Mouse (Mus musculus): ENCODE results near the gene Trak1.

The Trak1 gene

DNA sequence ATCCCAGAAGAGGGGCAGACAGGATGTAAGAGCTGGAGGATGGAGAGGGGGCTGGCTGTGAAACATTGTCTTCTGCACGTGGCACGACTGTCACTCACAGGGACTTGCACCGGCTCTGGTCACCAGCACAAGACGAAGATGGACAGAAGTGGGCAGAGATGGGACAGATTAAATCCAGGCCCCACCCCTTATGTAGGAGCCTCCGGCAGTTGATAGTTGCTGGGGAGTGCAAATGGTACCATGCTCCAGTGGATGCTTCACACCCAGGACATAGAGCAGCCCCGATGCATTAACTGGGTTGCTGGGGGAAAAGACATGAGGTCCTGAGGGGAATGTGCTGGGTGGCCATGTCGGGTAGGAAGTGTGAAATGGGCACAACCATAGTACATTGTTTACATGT is 2.1 kb upstream of the Trak1 start:
- DNase-seq (ENCODE audit: low spot score): no peak

DNA sequence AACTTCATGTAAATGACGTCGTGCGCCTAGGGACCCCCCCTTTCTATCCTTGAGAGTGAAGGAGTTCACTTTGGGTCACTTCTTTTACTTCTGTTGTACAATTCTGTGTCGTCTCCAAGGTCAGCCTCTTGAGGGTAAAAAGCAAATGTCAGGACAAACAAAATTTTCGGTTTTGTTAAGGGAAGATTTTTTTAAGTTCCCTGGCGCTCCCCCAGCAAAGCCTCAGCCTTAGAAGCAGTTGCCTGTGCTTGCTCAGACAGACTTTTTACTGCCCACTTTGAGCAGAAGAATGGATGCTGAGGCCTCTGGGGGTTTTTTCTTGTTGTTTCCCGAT is 730 bp downstream of the Trak1 start:
- DNase-seq (ENCODE audit: low spot score): no peak

DNA sequence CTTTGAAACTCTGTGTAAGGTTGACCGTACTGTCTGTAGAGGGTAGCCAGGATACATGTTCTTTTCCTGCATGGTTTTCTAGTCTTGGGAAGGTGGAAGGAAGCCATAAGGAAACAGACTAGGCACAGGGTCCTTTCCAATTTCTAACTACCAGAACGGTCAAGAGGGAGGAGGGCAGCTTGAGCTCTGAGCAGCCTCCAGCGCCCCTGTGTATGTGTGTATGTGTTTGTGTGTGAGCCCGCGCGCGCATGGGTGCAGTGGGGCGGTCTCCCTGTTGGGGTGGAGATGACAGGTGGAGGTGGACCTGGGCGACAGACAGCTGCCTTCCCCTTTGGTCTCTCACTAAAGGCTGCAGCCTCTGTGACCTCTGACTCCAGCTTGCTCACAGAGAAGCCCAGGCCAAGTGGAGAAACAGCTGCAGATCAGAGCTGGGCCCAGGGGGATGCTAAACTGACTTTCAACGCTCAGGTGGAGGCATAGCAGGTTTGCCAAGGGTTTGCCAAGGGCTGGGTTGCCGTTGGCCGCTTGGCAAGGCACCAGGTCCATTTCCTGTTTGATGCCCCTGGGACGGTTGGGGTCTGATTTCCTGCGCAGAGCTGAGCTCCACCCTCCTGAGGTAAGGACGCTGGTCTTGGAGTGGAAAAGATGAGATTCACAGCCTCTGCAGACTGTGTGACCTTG is 1.2 kb downstream of the Trak1 start:
- DNase-seq (ENCODE audit: low spot score): no peak

DNA sequence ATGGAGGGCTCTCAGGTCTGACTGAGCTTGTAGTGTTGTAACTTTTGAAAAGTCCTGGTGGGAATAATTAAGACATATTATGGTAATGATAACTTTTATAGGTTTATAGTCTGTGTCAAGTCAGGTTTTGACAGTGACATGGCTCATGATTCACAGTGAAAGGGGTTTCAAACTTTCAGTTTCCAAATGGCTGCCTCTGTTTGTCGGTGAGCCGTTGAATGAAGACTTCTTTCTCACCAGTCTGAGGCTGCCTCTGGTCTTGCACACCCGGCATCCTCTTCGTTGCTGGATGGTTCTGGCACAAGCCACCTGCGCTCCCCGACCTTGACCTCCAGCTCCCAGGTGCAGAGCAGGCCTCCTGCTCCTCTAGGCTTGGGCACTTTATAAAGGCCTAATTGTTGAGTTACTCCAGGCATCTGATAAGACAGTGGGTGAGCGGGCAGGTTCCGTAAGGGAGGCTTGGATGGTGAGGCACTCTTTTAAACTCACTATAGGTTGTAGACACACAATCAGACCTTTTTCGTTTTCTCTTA is 2.0 kb downstream of the Trak1 start:
- no peak for DNase-seq (ENCODE audit: low spot score)

DNA sequence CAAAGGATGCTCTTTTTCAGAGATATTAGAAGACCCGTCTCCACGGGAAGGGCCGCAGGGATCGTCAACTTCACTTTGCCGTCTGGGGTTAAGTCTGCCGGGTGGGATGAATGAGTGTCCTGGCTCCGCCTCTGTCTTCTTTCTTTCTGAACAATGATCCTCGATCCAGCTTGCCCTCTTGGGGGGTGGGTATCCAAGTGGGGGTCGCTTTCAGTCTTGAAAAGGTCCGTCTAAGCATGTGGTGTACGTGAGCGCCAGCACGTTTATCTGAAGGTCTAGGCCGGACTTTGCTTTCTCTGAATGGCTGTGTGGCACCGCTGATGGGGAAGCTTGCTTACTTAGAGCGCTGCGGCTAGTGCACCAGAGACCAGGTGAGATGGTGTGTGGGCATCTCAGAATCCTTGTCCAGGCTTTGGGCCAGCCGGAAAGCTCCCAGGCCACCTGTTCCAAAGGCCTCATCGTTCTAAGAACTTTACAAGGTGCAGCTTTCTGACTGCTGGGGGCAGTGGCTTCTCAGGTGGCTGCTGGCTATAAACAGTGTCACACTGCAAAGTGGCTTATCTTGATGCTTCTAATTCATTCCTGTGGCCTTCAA is 2.8 kb downstream of the Trak1 start:
- no peak for DNase-seq (ENCODE audit: low spot score)

DNA sequence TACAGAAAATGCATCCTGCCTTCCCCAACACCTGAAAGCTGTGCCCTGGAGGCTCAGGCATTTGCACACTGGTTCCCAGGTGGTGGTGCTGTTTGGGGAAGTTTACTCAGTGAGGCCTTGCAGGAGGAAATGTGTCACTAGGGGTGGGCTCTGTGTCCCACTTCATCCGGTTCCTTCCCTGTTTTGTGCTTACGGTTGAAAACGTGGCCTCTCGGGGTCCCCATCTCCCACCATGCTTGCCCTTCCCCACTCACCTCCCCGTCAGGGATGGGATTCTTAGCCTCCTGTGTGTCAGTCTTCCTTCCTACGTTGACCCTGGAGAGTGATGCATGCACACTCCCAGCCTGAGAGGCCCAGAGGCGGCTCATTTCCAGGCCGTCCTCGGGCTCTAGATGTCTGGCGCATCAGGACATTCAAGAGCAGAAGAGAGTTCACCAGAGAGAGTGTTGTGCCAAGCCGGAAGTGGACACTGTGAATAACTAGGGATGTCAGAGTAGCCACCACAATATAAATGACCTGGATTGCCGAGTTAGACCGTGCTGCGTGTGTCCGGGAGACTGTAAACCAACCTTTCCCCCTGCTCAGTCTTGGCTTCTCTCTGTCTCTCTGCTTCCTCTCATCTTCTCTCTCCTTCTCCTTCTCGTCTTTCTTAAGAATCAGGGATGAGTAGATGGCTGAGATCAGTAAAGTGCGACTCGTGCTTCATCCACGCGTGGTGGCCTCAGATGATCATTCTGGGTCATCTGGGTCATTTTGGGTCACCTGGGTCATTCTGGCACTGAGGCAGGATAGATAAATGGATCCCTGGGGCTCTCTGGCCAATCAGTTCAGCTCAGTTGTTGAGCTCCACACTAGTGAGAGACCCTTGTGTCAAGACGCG is 4.0 kb downstream of the Trak1 start:
- DNase-seq (ENCODE audit: low spot score): no peak

DNA sequence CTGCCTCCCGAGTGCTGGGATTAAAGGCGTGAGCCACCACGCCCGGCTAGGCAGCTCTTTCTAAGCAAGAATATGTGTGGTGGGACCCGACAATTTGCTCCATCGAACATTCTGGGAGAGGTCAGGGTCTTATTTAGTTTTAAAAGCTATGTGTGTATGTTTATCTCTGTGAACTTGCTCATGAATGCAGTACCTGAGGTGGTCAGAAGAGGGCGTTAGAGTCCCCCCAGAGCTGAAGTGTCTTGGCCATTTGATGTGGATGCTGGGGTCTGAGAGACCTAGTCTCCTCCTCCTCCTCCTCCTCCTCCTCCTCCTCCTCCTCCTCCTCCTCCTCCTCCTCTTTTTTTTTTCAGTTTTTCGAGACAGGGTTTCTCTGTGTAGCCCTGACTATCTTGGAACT is 5.2 kb downstream of the Trak1 start:
- DNase-seq (ENCODE audit: low spot score): no peak

DNA sequence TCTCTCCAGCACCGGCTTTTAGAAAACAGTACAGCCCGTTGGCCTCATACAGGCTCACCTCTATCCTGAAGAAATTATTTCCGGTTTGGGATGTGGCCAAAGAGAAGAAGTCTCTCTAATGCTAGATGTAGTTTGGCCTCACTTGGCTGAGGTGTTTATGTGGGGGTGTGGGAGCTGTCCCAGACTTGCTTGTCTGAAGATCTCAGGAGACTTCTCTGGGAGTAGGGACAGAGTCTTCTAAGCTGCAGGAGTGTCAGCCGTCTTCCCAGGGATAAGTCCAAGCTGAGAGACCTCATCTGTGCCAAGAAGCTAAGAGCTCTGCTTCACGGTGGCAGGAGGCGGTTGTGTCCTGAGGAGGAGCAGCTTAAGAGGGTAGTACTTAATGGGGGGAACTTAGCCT is 5.8 kb downstream of the Trak1 start:
- DNase-seq (ENCODE audit: low spot score): no peak

DNA sequence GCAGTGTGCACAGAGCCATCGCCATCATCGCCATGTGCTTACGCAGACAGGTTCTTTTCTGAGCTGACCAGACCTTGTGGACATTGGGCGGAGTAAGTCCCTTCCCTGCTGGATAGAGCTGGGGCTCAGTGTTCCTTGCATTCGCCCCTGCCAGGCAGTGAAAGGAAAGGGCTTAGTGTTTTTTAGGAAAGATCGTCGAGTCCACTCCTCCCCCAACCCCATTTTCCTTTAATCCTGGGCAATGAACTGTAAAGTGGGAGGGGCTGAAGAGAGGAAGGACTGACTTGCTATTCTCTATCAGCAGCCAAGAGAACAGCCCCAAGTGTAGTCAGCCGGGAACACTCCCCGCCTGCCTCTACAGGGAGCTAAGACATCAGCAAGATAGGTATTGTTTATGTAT is 6.4 kb downstream of the Trak1 start:
- DNase-seq (ENCODE audit: low spot score): no peak

DNA sequence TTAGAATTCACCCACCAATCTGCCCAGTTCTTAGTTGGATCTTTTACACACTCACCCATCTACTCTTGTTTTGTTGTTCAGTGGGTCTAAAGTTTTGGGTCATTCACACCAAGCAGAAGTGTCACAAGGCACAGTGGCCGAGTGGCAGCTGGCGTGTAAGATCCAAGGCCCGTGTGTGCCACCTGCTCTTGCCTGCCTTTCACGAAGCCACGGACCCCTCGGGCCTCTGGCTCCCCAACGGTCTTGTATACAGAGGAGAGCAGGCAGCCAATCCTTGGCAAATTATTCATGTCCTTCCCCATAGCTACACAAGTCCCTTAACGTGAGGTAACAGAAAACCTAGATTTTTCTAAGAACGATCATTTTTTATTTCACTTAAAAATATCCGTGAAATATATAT is 7.2 kb downstream of the Trak1 start:
- DNase-seq (ENCODE audit: low spot score): no peak

DNA sequence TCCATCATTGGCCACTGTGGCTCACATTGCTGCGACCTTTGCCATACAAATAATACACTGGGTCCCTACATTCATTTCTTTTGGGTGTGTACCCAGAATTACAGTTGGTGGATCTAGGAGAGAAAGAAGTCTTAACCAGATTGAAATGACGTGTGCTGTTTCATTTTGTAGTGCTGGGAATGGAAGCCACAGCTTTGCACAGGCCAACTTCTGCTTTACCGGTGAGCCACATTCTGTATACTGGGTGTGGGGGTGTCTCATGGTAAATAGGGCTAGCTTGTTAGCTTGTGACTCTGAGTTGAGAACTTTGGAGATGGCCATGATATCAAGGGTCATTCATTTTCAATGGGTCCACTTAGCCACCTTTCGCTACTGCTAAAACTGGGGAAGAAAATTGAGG is 8.2 kb downstream of the Trak1 start:
- no peak for DNase-seq (ENCODE audit: low spot score)

DNA sequence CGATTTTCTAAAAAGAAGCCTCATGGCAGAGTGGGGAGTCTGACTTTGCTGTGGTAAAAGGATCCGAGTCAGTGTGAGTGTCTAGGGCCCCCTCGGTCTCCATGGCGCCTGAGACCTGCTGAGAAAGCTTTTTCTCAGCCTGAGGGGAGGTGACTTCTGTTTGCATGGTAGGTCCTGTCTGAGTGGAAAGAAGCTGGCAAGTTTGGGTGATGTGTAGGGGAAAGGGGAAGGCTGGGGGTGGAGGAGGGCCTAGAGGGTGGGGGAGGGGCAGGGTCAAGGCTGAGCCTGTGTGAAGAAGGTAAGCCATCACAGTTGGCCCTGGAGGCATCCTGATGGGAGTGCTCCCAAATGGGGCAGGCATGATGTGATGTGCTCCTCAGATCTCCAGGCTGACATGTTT is 12.0 kb downstream of the Trak1 start:
- DNase-seq (ENCODE audit: low spot score): no peak

DNA sequence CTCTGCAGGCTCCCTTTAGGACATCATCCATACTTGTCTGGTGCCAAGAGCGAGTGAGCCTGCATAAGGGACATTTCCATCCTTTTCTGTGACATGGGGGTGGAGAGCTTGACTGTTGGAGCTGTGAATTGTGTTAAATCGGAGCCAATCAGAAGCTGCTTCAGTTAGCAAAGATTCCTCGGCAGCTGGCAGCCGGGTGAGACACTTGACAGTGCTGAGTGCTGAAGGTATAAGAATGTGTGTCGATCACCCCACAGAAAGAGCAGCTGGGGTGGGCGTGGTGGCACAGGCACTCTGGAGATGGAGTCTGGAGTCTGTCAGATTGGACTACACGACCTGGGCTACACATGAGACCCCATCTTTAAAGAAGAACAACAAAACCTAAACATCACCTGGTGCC is 13.2 kb downstream of the Trak1 start:
- DNase-seq (ENCODE audit: low spot score): no peak

DNA sequence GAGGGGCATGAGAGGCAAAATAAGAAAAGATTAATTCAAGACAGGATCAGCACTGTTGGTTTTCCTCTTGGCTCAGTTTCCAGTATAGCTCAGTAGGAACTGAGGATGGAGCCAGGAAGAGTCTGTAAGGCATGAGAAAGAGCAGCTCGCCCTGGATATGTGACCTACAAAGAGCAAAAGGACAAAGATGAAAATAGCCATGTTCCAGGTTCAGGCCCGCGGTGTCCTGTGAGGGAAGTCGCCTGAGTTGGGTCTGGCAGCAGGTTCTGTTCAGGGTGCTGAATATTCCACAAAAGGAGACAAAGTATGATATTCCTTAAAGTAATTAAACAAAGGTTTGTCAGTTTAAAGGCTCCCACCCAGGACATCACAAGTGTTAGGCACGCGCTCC is 14.5 kb downstream of the Trak1 start:
- no peak for DNase-seq (ENCODE audit: low spot score)

DNA sequence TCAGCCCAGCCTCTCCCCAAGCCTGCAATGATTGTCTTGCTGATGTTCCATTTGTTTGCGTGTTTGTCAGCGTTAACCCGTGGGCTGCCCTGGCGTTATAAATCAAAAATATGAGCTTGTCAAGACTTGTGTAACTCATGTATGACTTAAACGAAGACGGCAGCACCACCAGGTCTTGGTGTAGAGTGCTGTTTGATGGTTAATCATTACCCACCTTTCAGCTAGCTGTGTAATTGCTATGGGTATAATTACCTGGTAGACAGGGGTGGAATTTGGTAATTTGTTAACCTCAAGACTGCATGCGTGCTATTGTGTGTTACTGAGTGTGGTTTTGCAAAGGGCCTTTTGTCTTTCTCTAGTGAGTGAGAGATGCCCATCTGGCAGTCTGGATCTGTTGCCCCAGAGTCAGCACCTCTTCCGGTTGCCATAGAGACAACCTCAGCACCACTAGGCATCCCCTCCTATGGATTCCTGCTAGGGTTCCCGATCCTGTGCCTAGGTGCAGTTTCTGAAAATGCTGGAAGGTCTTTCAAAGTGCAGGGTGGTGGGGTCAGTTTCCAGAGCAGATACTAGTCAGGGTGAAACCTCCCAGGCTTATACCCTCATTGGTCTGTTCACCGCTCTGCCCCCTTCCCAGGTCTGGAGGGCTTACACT is 15.1 kb downstream of the Trak1 start:
- no peak for DNase-seq (ENCODE audit: low spot score)

DNA sequence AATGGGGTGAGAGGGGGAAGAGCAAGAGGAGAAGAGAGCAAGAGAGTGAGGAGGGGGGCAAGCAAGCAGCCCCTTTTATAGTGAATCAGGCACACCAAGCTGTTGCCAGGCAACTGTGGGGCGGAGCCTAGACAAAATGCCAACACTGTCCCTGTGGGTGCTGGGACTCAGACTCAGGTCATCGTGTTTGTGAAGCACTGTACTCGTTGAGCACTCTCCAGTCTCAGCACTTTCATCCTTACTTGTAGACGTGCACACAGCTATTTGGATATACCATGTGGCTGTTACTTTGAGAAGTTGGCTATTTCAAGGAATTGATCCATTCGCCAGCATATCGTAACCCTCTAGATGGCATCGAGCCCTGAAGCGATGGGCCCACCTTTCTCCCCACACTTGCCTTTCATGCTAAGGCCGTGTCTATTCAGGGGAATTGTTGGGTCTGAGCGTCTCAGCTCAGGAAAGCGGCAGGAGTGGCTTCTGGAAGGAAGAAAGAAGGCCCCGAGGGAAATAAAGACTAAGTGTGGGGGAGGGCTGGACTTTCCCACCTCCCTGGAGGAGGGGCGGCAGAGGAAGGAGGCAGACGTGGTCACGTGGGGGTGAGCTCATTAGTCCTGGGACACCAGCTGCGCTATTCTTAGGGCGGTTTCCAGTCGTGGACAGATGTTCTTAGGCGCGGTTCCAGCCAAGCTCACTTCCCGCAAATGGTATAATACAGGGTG is 16.5 kb downstream of the Trak1 start:
- DNase-seq (ENCODE audit: low spot score): peak; percentile 67

DNA sequence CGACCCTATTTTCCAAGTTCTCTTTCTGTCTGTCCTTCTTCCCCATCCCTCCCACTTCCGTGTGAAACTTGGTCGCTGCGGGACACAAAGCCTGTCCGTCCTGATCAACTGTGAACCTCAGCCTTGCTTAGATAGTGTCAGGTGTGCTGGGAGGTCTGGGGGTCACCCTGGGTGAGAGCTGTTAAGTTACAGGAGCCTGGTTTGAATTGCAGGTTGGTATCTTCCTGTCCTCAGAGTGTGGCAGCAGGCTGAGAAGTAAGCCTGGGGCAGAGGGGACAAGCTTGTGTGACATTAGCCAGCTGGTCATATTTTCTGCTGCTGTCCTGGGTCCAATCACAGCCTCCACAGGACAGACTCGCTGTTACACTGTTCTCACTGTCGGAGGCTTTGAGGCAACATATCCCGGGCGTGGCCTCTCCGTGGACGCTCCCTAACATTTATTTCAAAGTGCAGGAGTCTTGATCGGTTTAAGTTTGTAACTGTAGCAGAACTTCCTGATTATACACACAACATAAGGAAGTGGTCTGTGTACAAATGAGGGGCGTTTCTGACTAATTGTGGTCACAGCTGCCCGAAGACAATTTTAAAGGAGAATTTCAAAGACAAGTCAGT is 17.3 kb downstream of the Trak1 start:
- DNase-seq (ENCODE audit: low spot score): no peak

DNA sequence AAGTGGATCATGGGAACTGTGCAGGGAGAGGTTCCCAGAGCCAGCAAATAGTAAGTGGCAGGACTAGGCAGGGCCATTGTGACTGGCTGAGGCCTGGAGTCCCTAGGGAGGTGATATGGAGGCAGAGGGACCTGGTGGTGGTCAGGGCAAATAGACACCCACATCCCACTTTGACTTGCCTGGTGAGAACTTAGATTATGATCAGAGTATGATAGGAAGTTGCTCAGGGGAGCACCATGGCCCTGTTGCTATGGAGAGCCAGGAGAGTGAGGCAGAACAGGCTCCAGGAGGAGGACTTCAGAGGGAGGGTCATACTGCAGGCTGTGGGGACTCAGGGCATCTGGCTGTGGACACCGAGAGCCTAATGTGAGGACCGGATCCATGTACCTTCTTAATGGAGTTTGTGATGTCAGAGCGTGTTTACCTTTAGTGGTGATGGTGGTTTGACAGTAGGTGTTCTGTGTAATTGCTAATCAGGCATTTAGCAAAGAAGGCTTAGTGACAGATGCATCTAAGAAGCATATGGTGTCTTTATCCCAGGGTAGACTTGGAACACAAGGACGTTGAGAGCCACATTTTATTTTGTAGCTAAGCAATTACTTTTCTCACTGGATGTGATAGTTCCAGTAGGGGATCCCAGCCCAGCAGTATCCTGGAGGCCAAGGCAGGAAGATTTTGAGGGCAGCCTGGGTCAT is 18.7 kb downstream of the Trak1 start:
- no peak for DNase-seq (ENCODE audit: low spot score)

DNA sequence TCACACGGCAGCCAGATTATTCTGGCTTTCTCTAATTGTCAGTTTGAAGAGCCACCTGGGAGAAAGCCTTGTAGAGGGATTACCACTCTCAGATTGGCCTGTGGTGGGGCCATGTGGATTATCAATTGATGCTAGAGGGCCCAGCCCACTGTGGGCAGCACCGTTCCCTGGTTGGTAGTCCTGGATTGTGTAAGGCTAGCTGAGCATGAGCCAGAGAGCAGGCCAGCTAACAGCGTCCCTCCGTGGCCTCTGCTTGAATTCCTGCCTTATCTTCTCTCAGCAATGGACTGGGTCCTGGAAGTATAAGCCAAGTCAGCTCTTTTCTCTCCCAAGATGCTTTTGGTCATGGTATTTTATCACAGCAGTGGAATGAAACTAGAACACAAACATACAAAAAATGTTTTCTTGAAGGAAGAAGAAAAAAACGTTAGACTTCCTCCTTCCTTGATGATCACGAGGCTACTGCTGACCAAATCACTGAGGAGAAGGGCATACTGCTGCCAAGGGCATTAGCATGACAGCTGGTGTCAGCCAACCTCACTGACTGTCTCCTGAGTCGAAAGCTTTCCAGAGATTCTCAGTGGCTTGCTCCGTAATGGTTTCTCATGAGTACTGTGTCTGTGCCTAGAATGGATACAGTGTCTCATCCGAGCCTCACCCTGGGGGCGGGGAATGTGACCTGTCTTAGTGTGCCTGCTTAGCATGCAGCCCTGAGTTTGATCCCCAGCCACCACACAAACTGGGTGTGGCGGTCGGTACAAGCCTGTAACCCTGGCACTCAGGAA is 19.5 kb downstream of the Trak1 start:
- DNase-seq (ENCODE audit: low spot score): no peak

DNA sequence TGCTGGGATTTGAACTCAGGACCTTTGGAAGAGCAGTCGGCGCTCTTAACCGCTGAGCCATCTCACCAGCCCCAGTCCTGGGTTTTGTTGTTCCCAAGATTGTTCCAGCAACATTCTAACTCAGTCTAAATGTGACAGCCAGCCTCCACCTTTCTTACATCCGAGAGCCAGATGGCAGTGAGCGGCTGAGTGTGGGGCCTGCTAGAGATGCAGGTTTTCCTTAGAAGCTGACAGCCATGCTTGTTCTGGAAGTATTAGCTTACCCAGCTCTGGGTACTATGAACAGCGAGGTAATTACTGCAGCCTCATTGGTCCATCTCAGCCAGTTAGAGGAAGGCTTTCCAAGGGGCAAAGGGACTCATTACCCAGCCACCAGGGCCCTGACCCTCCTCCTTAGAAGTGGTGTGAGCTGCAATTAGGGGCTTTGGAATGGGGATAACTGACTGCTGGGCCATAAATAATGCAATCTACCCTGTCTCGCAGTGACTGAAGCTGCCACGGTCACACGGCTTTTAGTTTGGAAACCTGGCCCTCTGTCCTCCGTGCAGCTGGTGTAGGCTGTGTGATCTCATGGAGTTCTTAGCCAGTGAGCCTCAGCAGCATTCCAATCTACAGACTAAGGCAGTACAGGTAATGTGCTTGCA is 22.1 kb downstream of the Trak1 start:
- no peak for DNase-seq (ENCODE audit: low spot score)
